Mouse (Mus musculus) forebrain, embryonic 12.5 days (tissue): Measurements from ENCODE around the gene Fbxl4. TPM values are rescaled to one million over a fixed set of nuclear protein-coding genes. Genes with fewer than 3 reads are reported as not detected.

Experiments used
- ATAC-seq: fragments of 200-750 bp; cut with Nextera tagmentation; 2 replicates; pipeline ENCODE4 v1.8.0; 2017; ENCODE audit warnings: moderate TSS enrichment; ENCODE audit not compliant: low FRiP score
- H3K27ac ChIP-seq: fragments of 300-500 bp; sonication (generic); 2 replicates; pipeline ENCODE4 v1.5.1; 2016; ENCODE audit warnings: mild to moderate bottlenecking
- H3K27me3 ChIP-seq: fragments of 300-500 bp; sonication (generic); 2 replicates; pipeline ENCODE4 v1.6.1; 2016; ENCODE audit warnings: mild to moderate bottlenecking
- H3K36me3 ChIP-seq: fragments of 300-500 bp; sonication (generic); replicated peaks from 2 replicates; pipeline ENCODE4 v1.6.1; 2016; ENCODE audit warnings: mild to moderate bottlenecking
- H3K4me1 ChIP-seq: fragments of 300-500 bp; sonication (generic); 2 replicates; pipeline ENCODE4 v1.6.1; 2016
- H3K4me2 ChIP-seq: fragments of 300-500 bp; sonication (generic); 2 replicates; pipeline ENCODE4 v1.6.1; 2016; ENCODE audit warnings: mild to moderate bottlenecking, moderate library complexity
- H3K4me3 ChIP-seq: fragments of 300-500 bp; sonication (generic); replicated peaks from 2 replicates; pipeline ENCODE4 v1.5.1; 2016; ENCODE audit warnings: mild to moderate bottlenecking
- H3K9ac ChIP-seq: fragments of 300-500 bp; sonication (generic); 2 replicates; pipeline ENCODE4 v1.6.1; 2016; ENCODE audit warnings: mild to moderate bottlenecking
- H3K9me3 ChIP-seq: fragments of 300-500 bp; sonication (generic); 2 replicates; pipeline ENCODE4 v1.6.1; 2016
- WGBS: fragments of 180-500 bp; shearing (Covaris S2); methylation state at CpG from one replicate; pipeline ENCODE4 v1.1.7; 2016; 5-methylcytosine and 5-hydroxymethylcytosine counted together
- polyA plus RNA-seq: library from polyadenylated mRNA; unstranded; fragments of >200 nt; fragmentation: Nextera tagmentation; extraction: Ambion mirVana; gene quantifications from 2 replicates; pipeline ENCODE4 v1.2.1, GENCODE M21; 2016

Gene Fbxl4
- polyA plus RNA-seq, 1 experiment from 2014 or later: 9.2 TPM

DNA sequence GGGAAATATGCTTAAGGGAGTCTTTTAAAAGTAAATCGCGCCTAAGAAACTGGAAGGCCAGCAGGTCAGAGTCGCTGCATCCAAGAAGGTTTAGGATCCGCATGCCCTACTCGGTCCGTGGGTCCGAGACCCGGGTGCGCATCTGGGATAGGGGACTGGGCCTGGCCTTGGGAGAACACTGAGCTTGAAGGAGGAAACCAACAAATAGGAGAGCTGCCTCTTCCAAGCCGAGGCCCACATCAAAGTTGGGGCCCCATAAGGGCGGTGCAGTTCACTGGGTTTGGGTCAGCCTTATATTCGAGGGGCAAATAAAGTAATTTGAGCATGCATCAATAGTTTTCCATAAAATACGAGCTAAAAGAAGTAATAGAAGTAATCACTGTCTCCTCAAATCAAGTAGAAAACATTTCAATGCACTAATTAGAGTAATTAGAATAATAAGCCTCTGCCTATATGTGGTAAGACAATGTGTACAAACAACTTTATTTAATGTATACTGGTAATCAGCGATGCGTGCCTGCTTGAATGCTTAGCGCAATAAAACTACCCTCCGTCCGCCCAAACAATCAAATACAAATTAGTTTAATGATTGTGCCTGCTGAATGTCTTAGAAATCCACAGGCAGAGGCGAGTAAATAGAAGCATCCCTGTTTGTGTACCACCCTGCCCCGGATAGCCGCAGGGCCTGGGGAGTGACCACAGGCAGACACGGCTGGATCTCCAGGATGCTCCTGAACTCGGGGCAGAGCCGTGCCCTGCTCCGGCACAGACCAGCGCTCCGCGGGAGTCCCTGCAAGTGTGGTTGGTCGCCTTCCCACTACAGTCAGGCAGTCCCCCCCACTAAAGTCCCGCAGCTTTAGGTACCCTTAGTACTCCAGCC is 121.4 kb downstream of the Fbxl4 start:
- no peaks in the 10 kb centered on the region for H3K9me3 ChIP-seq

DNA sequence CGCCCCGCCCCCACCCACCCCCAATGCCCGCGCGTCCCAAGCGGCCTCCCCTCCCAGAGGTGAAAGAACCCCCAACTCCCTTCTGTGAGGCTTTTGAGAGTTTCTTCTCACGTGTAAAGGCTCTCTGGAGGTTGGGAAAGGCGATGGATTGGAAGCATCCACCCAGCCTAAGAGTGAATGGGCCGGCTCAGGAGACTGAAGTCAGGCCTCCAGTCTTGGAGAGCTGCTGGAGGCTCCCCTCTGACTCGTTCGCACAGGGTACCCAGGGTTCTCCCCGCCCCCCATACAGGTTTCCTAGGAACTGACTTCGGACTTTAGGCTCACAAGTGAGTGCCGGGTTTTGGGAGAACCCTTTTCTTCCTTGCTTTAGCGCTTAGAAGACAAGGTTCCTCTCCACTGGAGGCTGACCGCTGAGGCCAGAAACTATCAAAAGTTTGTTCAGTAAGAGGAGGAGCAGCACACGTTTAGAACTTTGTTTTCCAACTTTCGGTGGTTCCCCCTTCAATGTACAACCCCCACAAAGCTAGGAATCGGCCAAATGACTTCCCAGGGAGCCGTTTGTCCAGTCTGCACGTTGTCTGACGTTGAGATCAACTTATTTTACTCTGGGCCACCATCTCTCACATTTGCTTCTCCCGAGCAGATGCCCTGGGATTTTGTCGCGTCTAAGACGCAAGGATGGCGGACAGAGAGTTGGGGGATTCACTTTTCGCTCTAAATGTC is 122.2 kb downstream of the Fbxl4 start:
- WGBS: 1% methylated on average over 28 of the region's 28 CpGs
- Histone ChIP-seq H3K4me3 (peak overlapping the region; percentile 34), H3K4me1 (peaks cover 39% of the 10 kb centered on the region), H3K9ac (peak overlapping the region; percentile 62), H3K27ac (peak overlapping the region; percentile 83), H3K4me2 (peak overlapping the region; percentile 70), H3K9me3 (no peaks in the 10 kb centered on the region), H3K36me3 (no peaks in the 10 kb centered on the region), H3K27me3 (peaks cover 39% of the 10 kb centered on the region)
- ATAC-seq: peak; percentile 17

More for the DNA sequence above, 121.4 kb downstream of the Fbxl4 start:
- Histone ChIP-seq H3K36me3 (no peaks in the 10 kb centered on the region), H3K27ac (peak overlapping the region; percentile 83), H3K27me3 (peaks cover 45% of the 10 kb centered on the region), H3K4me1 (peaks cover 39% of the 10 kb centered on the region), H3K9ac (peak overlapping the region; percentile 62), H3K4me3 (peak overlapping the region; percentile 34), H3K4me2 (peak overlapping the region; percentile 70)
- peak; percentile 58 for ATAC-seq
- WGBS: 1% methylated on average over 30 of the region's 30 CpGs

DNA sequence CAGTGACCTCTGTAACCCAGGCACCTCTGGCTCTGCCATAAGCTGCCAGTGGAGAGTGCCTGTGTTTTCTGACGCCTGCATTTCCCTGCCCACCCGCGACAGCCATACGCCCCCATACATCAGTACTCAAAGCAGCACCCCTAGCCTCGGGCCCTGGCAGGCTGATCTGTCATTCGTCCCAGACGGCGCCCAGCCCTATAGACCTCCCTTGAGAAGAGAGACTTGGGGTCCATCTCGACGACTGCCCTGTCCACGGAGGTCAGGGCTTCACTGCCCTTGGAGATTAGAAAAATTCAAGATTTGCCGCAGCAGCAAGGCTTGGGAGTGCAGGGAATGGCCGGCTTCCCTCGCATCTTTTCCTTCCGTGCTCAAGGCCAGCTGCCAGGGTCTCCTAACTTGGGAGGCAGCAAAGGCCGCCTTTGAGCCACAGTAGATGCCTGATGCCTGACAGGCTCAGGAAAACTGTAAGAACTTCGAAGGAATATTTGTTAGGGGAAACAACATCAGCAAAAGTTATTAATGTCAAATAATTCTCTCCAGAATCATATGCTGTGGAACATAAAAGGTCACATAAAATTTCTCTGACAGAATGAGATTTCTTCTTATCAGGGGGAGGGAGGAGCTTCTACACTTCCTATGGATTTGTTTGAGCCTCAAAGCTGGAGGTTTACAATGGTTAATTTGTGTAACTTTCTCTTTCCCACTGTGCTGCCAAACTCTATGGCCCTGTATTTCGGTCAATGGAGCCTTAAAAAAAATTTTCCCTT is 122.9 kb downstream of the Fbxl4 start:
- peak overlapping the region; percentile 70 for H3K4me2 ChIP-seq
- H3K27ac ChIP-seq: peak overlapping the region; percentile 83
- H3K36me3 ChIP-seq: no peaks in the 10 kb centered on the region
- WGBS: 3% methylated on average over 18 of the region's 18 CpGs
- peaks cover 39% of the 10 kb centered on the region for H3K4me1 ChIP-seq
- peaks cover 32% of the 10 kb centered on the region for H3K27me3 ChIP-seq
- H3K9ac ChIP-seq: peak overlapping the region; percentile 62
- ATAC-seq: no peak
- peak overlapping the region; percentile 34 for H3K4me3 ChIP-seq
- no peaks in the 10 kb centered on the region for H3K9me3 ChIP-seq

DNA sequence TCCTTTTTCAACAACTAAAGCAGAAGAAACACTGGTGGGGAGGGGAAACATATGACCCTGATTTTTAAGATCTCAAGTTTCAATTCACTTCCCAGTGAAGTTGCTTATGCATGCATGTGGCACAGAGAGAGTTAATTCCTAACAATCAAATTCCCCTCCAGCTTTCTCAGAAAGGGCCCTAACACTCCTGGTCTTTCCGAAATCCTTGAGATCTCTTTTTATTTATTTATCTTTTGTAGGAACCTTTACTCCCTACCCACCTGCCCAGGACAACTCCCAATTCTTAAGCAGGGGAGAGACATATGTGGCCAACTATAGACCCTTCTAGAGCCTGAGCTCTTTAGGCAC is 123.5 kb downstream of the Fbxl4 start:
- Histone ChIP-seq H3K9ac (peak overlapping the region; percentile 62), H3K27me3 (peaks cover 26% of the 10 kb centered on the region), H3K4me2 (peak overlapping the region; percentile 70), H3K4me3 (peak overlapping the region; percentile 34), H3K27ac (peak overlapping the region; percentile 83), H3K9me3 (no peaks in the 10 kb centered on the region), H3K4me1 (peaks cover 39% of the 10 kb centered on the region), H3K36me3 (no peaks in the 10 kb centered on the region)
- WGBS: 4% methylated on average over 1 of the region's 1 CpGs
- no peak for ATAC-seq

GRCm38 (mm10) chr4:22482118-22482517 is 124.8 kb downstream of the Fbxl4 start:
- Histone ChIP-seq H3K27ac (no peak overlapping the region), H3K27me3 (peaks cover 20% of the 10 kb centered on the region), H3K4me2 (peak overlapping the region; percentile 70), H3K36me3 (no peaks in the 10 kb centered on the region), H3K4me1 (peaks cover 32% of the 10 kb centered on the region), H3K9me3 (no peaks in the 10 kb centered on the region), H3K4me3 (peak overlapping the region; percentile 34), H3K9ac (peak overlapping the region; percentile 22; the same call in 1 of the 2 replicates)
- WGBS: 38% methylated on average over 2 of the region's 2 CpGs
- no peak for ATAC-seq

- Histone ChIP-seq H3K4me3 (peak overlapping the region; percentile 40), H3K27me3 (peaks cover 20% of the 10 kb centered on the region), H3K4me1 (peaks cover 32% of the 10 kb centered on the region)
These were observed 125.5 kb downstream of the Fbxl4 start for GRCm38 (mm10) chr4:22482756-22483280.

GRCm38 (mm10) chr4:22483548-22483947 is 126.2 kb downstream of the Fbxl4 start:
- Histone ChIP-seq H3K27ac (no peak overlapping the region), H3K9ac (peak overlapping the region; percentile 55; the same call in 1 of the 2 replicates)

More at GRCm38 (mm10) chr4:22482756-22483280, 125.5 kb downstream of the Fbxl4 start:
- Histone ChIP-seq H3K36me3 (no peaks in the 10 kb centered on the region), H3K27ac (no peak overlapping the region), H3K9me3 (no peaks in the 10 kb centered on the region), H3K4me2 (peak overlapping the region; percentile 70), H3K9ac (peak overlapping the region; percentile 56)
- WGBS: 12% methylated on average over 7 of the region's 7 CpGs
- no peak for ATAC-seq

More at GRCm38 (mm10) chr4:22483548-22483947, 126.2 kb downstream of the Fbxl4 start:
- ATAC-seq: no peak
- peak overlapping the region; percentile 70 for H3K4me2 ChIP-seq
- WGBS: 24% methylated on average over 2 of the region's 2 CpGs
- peaks cover 20% of the 10 kb centered on the region for H3K27me3 ChIP-seq
- peaks cover 29% of the 10 kb centered on the region for H3K4me1 ChIP-seq
- peak overlapping the region; percentile 40 for H3K4me3 ChIP-seq
- no peaks in the 10 kb centered on the region for H3K36me3 ChIP-seq
- H3K9me3 ChIP-seq: no peaks in the 10 kb centered on the region

Other genes starting within 250 kb of the Fbxl4 start
- 39.3 and 47.8 TPM in 2 replicates for gene Pou3f2, start 130.8 kb downstream of the Fbxl4 start, polyA plus RNA-seq